Mouse (Mus musculus) thymus, postnatal 14 days (tissue): Measurements from ENCODE around the gene Scube3.

Experiments
- DNase-seq: peaks from one replicate; pipeline ENCODE4 v3.0.0; 2021

The Scube3 gene

GRCm38 (mm10) chr17:28223561-28224391 is 81.8 kb downstream of the Scube3 start:
- peak; percentile 97 for DNase-seq
